Mouse (Mus musculus): Measurements from ENCODE around the gene Fam172a.

The Fam172a gene

DNA sequence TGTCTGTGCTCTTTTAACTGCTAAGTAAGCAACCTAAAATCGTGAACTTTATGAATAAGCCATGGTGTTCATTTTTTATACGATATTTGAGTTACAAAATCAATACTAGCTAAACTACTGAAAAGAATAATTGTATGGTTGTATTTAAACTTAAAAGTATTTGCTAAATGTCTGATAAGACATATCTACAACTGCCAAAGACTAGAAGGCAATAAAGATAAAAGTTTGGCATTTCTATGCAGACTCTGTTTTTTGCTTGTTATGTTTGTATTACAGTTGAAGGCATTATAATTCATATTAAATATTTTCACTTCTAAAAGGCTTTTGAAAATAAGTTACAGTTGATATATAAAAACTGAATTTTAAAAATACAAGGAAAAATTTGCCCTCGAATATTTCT lies 274.4 kb downstream of the Fam172a start:
- DNase-seq (ENCODE audit: low spot score), result no peak

- DNase-seq (ENCODE audit: low spot score), result no peak
Observed at GRCm38 (mm10) chr13:77977121-77977520, 275.3 kb downstream of the Fam172a start.

DNA sequence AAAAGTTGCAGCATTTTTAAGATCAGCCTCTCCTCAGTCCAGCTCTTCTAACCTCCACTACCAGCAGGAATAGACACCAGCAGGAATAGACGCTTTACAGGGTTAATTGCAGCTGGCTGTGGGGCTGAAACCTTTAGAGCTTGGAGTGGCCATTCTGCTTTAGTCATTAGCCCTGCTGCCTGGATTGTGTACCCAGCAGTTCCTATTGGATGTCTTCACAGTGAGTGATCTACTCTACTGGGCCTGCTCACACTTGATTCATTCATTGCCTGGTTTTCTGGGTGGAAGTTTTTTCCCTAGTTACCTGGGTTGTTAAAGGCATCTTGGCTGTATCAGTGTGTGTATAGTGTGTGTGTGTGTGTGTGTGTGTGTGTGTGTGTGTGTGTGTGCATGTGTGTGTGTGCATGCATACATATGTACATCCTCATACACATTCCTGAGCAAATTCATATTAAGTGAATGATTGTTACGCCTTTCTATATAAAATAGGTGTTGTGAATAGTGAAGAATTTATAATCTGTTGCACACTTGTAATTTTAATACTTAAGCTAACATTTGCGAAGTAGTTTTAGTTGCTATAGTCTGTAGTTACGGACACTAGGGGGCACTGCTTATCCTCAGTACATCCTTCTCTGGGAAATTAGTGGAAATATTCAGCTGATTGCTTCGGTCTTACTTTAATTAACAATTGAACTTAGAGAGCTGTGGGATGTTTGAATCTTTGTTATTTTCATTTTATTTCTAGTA lies 280.4 kb downstream of the Fam172a start:
- peak; percentile 13 for DNase-seq (ENCODE audit: low spot score)

DNA sequence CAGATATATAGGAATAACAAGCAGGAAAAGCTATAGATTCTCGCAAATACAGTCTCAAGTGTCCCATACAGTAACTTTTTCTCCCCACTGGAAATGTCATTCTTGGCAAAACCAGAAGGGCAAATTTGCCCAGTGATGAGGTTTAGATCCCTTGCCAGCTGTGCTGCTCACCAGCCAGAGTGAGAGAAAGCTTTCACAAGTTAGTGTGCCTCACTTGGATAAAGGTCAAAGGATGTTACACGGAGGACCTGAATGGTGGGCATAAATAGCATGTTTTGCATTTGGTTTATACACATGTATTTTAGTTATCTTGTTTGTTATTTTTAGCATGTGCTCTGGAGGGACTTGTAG lies 281.0 kb downstream of the Fam172a start:
- DNase-seq (ENCODE audit: low spot score), result no peak

DNA sequence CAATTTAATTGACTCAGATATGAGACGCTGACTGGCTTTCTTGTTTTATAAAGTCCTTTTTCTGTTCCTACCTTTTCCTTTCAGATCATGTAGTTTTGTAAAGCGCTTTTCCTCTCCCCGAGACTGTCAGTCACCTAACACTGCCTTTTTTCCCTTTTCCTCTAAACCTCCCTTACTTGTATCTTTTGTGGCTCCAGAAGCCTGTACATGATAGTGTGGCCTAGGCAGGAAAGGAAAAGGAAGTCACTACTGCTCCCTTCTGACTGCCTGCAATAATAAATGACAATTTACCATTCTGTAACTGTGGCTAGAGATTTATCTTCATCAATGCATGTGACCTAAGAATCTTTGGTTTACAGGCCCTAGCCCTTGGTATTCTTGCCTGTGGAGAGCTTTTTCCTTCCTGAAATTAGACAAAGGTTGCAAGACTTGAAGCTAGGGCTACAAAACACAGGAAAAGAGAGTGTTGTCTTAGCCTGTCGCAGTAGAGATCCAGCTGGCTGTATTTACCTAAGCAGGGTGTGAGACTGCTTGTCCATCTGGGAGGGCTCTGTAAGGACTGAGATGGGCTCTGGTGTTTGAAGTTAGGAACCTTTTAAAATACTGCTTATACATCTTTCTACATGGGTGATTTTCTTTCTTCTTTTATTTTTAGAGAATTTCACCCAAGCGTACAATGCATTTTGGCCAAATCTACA lies 289.5 kb downstream of the Fam172a start:
- no peak for DNase-seq (ENCODE audit: low spot score)

DNA sequence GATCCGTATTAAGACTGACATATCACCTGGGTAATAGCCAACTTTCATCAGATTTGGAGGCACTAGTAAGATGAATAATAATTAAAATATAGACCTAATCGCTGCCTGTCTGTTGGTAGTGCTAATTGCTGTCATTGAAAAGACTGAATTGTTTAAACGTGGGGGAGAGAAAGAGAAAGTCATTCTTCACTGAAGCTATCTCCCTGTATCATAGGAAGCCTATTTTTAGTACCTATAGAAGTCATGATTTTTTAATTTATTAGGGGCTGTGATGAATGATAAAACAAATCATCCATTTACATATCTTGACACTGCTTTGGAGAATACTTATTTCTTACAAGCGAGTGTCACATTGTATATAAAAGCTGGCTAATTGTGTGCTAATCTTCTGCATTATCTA lies 302.8 kb downstream of the Fam172a start:
- DNase-seq (ENCODE audit: low spot score), result no peak

GRCm38 (mm10) chr13:78005344-78005743 lies 303.5 kb downstream of the Fam172a start:
- DNase-seq (ENCODE audit: low spot score), result no peak

GRCm38 (mm10) chr13:78010176-78010575 lies 308.3 kb downstream of the Fam172a start:
- DNase-seq (ENCODE audit: low spot score), result no peak

- DNase-seq (ENCODE audit: low spot score), result peak; percentile 39
Observed at GRCm38 (mm10) chr13:78024683-78025294, 323.0 kb downstream of the Fam172a start, which contains the start of gene Pou5f2. Gene Pou5f2, plus strand, starts transcription at chr13:78024902.

DNA sequence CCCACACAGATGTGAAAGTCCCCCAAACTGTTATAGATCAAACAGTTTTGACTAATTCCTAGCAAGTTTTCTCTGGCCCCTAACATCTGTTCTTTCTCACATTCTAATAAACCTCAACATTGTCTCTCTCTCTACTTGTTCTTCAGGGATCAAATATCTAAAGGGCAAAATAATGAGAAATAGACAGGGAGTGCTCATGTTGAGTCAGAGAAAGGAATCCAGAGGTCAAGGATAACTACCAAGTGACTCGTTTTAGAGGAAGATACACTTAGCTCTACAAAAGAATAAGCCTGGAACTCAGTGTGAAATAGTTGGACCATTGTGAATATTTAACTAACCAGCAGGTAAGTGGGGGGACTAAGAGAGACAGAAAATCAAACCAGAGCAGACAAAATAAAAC lies 331.0 kb downstream of the Fam172a start:
- no peak for DNase-seq (ENCODE audit: low spot score)

DNA sequence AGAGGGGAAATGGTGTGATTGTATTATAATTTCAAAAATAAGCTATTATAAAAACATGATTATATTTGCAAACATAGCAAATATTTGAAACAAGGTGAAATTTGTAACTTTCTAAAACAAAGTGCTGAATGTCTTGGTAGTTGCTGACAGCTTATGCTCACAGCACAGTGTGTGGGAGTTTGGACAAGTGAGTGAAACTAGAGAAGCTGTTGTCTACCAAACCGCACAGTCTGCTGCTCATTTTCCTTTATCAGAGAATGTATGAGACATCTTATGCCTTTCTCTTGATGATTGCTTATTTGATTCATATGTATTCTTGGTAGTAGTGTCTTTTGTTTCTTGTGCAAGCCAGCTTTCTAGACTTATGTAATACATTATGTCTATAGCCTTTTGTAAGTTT lies 335.4 kb downstream of the Fam172a start:
- DNase-seq (ENCODE audit: low spot score), result no peak

DNA sequence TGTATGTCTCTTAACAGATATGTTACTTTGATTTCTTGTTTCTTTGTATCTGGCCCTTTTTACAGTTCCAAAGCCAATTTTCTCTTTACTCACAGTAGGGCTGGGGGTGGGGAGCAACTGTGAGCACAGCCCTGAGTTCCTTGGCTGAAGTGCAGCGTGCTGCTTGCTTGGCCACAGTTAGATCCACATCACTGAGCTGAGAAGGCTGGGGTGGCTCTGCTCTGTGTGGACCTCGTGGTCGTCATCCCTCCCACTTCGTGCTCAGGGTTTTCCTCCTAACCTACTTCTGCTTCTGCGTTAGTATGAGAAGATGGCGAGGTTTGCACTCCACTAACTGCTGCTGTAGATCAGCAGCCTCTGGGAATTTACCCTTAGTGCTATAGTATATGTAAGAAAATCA lies 341.4 kb downstream of the Fam172a start:
- no peak for DNase-seq (ENCODE audit: low spot score)

DNA sequence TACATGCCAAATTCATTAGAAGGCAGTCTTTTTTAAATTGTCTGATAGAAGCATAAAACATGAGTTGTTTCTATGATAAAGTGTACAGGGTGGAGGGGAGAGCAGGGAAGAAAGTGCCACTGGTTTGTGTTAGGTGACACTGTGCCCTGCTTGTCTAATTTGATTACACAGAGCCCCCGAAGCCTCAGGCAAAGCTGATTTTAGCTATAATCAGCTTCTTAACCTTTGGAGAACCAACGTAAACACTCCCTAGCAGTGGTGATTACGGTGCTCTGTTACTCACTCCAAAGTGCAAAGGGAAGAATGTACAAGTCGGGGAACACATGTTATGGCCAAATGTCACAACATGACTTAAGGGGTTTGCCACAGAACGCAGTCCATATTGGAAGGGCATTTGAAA lies 343.3 kb downstream of the Fam172a start:
- no peak for DNase-seq (ENCODE audit: low spot score)

- DNase-seq (ENCODE audit: low spot score), result no peak
Observed at GRCm38 (mm10) chr13:78087751-78088150, 385.9 kb downstream of the Fam172a start.

- DNase-seq (ENCODE audit: low spot score), result no peak
Observed at GRCm38 (mm10) chr13:78090701-78091100, 388.9 kb downstream of the Fam172a start.

- DNase-seq (ENCODE audit: low spot score), result no peak
Observed at GRCm38 (mm10) chr13:78091949-78092348, 390.1 kb downstream of the Fam172a start.

DNA sequence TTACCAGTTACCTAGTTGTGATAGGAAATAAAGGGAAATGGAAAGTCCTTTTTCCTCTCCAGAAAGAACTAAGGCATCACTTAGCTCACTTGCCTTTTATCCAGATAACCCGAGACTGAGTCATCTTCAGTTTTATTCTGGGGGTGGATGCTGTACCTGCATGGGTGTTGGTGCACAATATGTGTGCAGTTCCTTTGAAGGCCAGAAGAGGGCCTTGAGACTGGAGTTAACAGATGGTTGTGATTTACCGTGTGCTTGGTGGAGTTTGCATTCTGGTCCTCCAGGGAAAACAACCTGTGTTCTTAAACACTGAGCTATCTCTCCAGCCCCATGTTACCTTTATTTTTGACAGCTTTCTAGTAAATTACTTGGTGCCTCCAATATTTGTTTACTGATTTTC lies 392.5 kb downstream of the Fam172a start:
- no peak for DNase-seq (ENCODE audit: low spot score)

DNA sequence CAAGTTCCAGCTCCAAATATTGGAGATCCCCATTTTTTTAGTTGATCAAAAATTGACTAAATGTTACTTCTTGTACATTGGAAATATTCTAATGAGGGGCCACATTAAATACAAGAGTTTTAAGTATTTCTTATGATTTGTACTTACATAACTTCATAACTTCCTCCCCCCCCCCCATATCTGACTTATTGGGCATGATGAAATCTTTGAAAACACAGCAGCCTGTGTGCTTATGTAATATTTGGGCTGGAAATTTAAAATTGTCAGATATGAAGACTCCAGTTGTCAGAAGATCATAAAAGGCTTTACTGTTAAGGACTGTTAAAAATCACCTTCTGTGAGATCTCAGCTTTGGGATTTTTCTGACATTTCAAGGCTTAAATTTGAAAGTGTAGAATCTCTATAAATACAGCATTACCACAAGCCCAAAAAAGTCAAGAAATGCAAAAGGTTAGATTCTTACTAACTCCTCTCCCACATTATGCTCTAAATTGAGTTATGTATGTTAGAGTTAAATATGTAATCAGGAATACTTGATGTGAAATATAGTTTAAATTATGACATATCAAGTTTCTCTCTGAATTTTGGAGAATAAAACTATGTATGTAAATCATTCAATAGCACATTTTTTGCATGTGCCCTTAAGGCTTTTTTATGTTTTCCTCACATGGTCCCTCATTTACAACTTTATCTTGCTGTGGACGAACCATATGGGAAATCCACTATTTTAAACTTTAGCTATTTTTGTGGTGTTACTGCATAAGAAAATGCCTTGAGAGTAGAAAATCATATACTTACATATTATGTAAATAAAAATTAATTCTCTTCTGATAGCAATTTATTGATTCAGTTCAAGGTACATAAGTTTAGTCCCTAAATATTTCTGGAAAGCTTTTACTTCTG lies 393.5 kb downstream of the Fam172a start:
- DNase-seq (ENCODE audit: low spot score), result no peak

DNA sequence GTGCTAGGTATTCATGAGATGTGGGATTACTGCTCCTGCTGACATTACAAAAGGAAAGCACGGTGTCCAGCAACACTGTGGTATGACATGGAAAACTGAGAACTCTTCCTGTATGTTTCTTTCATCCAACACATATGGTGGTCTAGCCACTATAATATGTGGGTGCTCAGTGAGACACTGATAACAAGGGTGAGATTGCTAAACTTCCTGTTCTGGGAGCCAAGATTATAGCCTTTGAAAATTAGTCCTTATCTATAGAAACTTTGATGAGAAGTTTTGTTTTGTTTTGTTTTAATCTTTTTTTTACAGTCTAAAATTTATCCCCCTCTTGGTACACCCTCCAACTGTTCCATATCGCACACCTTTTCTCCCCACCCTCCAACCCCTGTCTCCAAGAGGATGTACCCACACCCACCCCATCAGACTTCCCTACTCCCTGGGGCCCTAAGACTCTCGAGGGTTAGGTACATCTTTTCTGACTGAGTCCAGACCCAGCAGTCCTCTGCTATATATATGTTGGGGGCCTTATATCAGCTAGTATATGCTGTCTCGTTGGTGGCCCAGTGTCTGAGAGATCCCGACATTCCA lies 397.1 kb downstream of the Fam172a start:
- DNase-seq (ENCODE audit: low spot score), result no peak

GRCm38 (mm10) chr13:78099746-78100530 lies 398.1 kb downstream of the Fam172a start:
- no peak for DNase-seq (ENCODE audit: low spot score)

DNA sequence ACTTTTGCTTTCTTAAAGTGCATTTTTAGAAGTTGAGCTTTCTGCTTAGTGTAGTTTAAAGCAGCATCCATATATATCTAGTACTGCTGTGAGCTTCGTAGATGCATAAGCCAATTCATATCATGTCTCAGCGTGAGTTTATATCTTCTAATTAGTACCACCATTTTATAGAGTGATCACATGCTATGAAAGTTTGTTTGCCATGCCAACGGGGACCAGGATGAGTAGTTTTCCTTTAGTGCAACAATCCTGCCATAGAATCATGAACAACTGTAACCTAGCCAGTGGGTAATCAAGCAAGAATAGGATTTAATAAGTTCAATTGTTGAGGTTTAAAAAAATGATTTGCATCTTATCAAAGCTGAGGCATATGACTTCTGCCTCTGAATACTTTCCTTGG lies 398.8 kb downstream of the Fam172a start:
- DNase-seq (ENCODE audit: low spot score), result no peak

Measured in c-Kit-positive CD71-positive TER-119-positive erythroid progenitor cells, embryonic 14.5 days (primary cell).